Mouse (Mus musculus) bone marrow, adult 2 months (tissue): ENCODE measurements around the gene Lyg2.
A peak's percentile ranks its signal among the peaks of the same experiment; 100 is the strongest.

ENCODE experiments used
- CTCF ChIP-seq: fragments of 200-500 bp; IDR thresholded peaks from 2 replicates; pipeline ENCODE4 v1.5.1; 2011; ENCODE audit warnings: low read length, control low read depth; ENCODE audit not compliant: control insufficient read depth, insufficient read depth
- POLR2A ChIP-seq: fragments of 200-500 bp; IDR thresholded peaks from 2 replicates; pipeline ENCODE4 v1.6.1; 2011; ENCODE audit warnings: low read depth, mild to moderate bottlenecking, control low read depth, low read length, borderline replicate concordance; ENCODE audit not compliant: control insufficient read depth

GRCm38 (mm10) chr1:37864511-37865400, 51.5 kb downstream of the Lyg2 start:
- TF ChIP-seq POLR2A: peak; percentile 91; the same call in 1 of the 2 replicates
- TF ChIP-seq CTCF: no peak
